Mouse (Mus musculus) ES-E14 (cell line): ENCODE data around the gene Tmem265. TPM values are rescaled to one million over a fixed set of nuclear protein-coding genes. Genes with fewer than 3 reads are reported as not detected.
A peak's percentile ranks its signal among the peaks of the same experiment; 100 is the strongest.

Experiments used
- DNase-seq: peaks from one replicate; pipeline ENCODE4 v3.0.0-alpha.2; 2013; ENCODE audit warnings: low read depth, low spot score
- H3K27ac ChIP-seq: 2 replicates; pipeline ENCODE4 v1.5.1; 2012; ENCODE audit warnings: low read depth, mild to moderate bottlenecking, low read length, moderate library complexity, mixed read lengths; ENCODE audit not compliant: poor library complexity, insufficient read depth, severe bottlenecking
- H3K36me3 ChIP-seq: 2 replicates; pipeline ENCODE4 v1.6.1; 2012; ENCODE audit warnings: mild to moderate bottlenecking, low read length, moderate library complexity, mixed read lengths; ENCODE audit not compliant: control insufficient read depth, poor library complexity, insufficient read depth, severe bottlenecking
- H3K4me1 ChIP-seq, 2 experiments: fragments of 150-350 bp in 1 of 2; sonication (generic) in 1 of 2; 2 replicates each; pipeline ENCODE4 v1.6.1; 2012; ENCODE audit warnings: low read length in 2 of 2, mild to moderate bottlenecking in 1 of 2, mixed read lengths in 1 of 2; ENCODE audit not compliant: control insufficient read depth in 2 of 2, insufficient read depth in 2 of 2, poor library complexity in 1 of 2
- H3K4me3 ChIP-seq, 2 experiments: fragments of 150-350 bp in 1 of 2; sonication (generic) in 1 of 2; 2 replicates each; pipeline ENCODE4 v1.5.1; 2012; ENCODE audit warnings: low read length in 2 of 2, low read depth in 1 of 2, mild to moderate bottlenecking in 1 of 2, mixed read lengths in 1 of 2; ENCODE audit not compliant: insufficient read depth in 1 of 2, poor library complexity in 1 of 2, severe bottlenecking in 1 of 2
- H3K9ac ChIP-seq: 2 replicates; pipeline ENCODE4 v1.6.1; 2012; ENCODE audit warnings: low read depth, mild to moderate bottlenecking, low read length, mixed read lengths; ENCODE audit not compliant: poor library complexity, insufficient read depth, severe bottlenecking
- H3K9me3 ChIP-seq: fragments of 150-350 bp; sonication (generic); 2 replicates; pipeline ENCODE4 v1.6.1; 2012; ENCODE audit warnings: low read depth, mild to moderate bottlenecking, low read length; ENCODE audit not compliant: control insufficient read depth, insufficient read depth
- CHD2 ChIP-seq: IDR thresholded peaks from 2 replicates; pipeline ENCODE4 v1.6.1; 2014; ENCODE audit warnings: mild to moderate bottlenecking, low read depth, low read length, inconsistent platforms
- HCFC1 ChIP-seq: IDR thresholded peaks from 2 replicates; pipeline ENCODE4 v1.6.1; 2012; ENCODE audit warnings: low read length, inconsistent platforms, borderline replicate concordance; ENCODE audit not compliant: insufficient read depth
- MAFK ChIP-seq: IDR thresholded peaks from 2 replicates; pipeline ENCODE4 v1.6.1; 2014; ENCODE audit warnings: mild to moderate bottlenecking, low read depth, low read length, inconsistent platforms; ENCODE audit not compliant: insufficient read depth
- ZC3H11A ChIP-seq: IDR thresholded peaks from 2 replicates; pipeline ENCODE4 v1.6.1; 2012; ENCODE audit warnings: low read depth, mild to moderate bottlenecking, inconsistent platforms, low read length, borderline replicate concordance
- ZNF384 ChIP-seq: IDR thresholded peaks from 2 replicates; pipeline ENCODE4 v1.6.1; 2012; ENCODE audit warnings: low read depth, low read length, inconsistent platforms
- in situ Hi-C, 2 experiments: fragments of 600-800 bp; cut with MboI; formaldehyde crosslinking; loops; one replicate each; pipeline ENCODE4 v1.15.1; 2025; ENCODE audit warnings: low sequenced_read_pairs in 2 of 2, inconsistent platforms in 1 of 2; ENCODE audit not compliant: unreplicated experiment in 2 of 2
- total RNA-seq: library from RNA; depleted of rRNA; stranded (reverse); fragments of 300-350 nt; gene quantifications from 2 replicates; pipeline ENCODE4 v1.2.3, GENCODE M21; 2012

Gene Tmem265
- total RNA-seq, 1 experiment: not detected

DNA sequence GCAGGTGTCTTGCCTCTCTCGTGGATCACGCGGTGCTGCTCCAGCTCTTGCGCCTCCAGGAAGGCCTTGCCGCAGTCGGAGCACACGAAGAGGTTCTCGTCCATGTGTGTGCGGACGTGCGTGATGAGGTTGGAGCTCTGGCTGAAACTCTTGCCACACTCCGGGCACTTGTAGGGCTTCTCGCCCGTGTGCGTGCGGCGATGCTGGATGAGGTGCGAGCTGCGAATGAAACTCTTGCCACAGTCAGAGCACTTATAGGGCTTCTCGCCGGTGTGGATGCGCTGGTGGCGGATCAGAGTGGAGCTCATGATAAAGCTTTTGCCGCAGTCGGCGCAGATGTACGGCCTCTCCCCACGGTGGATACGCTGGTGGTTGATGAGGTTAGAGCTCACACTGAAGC is 49.8 kb downstream of the Tmem265 start:
- peaks cover 30% of the 10 kb centered on the region for H3K36me3 ChIP-seq
- H3K4me3 ChIP-seq: no peak overlapping the region
- TF ChIP-seq ZNF384: no peak
- DNase-seq: no peak
- peaks cover 0 to 3% of the 10 kb centered on the region in 2 experiments; a peak in 1 of 4 replicates for H3K4me1 ChIP-seq
- in situ Hi-C loops: no loop called here
- H3K27ac ChIP-seq: peak overlapping the region; percentile 13; the same call in 1 of the 2 replicates
- H3K9ac ChIP-seq: no peak overlapping the region
- peaks cover 14% of the 10 kb centered on the region for H3K9me3 ChIP-seq

DNA sequence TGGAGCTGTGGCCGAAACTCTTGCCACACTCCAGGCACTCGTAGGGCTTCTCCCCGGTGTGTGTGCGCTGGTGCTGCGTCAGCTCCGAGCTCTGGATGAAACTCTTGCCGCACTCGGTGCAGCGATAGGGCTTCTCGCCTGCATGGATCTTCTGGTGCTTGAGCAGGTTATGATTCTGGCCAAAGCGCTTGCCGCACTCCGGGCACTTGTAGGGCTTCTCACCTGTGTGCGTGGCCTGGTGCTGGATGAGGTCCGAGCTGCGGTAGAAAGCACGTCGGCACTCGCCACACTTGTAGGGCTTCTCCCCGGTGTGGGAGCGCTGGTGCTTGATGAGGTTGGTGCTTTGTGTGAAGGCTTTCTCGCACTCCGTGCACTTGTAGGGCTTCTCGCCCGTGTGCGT is 50.4 kb downstream of the Tmem265 start:
- Histone ChIP-seq H3K4me1 (peaks cover 0 to 3% of the 10 kb centered on the region in 2 experiments; a peak in 1 of 4 replicates), H3K27ac (no peak overlapping the region), H3K36me3 (peaks cover 30% of the 10 kb centered on the region), H3K9ac (no peak overlapping the region), H3K9me3 (peaks cover 18% of the 10 kb centered on the region), H3K4me3 (no peak overlapping the region)
- TF ChIP-seq MAFK (no peak), ZC3H11A (no peak), CHD2 (no peak), ZNF384 (no peak), HCFC1 (no peak)
- in situ Hi-C loops: no loop called here
- no peak for DNase-seq

DNA sequence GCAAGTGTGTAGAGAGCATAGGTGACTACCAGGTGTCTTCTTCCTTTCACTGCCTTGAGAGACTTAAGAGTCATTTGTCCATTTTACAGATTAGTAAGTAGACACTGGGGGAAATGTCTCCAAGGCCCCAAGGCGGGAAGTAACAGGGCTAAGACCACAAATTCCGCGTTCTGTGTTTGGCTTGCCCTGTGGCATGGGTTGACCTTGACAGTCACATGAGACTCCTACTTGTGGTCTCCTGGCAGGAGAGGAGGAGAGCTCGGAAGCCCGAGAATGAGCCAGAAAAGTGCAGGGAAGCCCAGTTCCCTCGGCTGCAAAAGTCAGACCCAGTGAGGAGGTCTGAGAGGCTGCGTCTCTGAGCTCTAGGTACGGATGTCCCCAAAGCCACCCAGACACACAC is 52.3 kb downstream of the Tmem265 start:
- H3K9ac ChIP-seq: no peak overlapping the region
- H3K4me3 ChIP-seq: no peak overlapping the region
- peaks cover 23% of the 10 kb centered on the region for H3K9me3 ChIP-seq
- H3K36me3 ChIP-seq: peaks cover 30% of the 10 kb centered on the region
- TF ChIP-seq MAFK: no peak
- TF ChIP-seq ZNF384: no peak
- TF ChIP-seq HCFC1: no peak
- TF ChIP-seq ZC3H11A: no peak
- TF ChIP-seq CHD2: no peak
- H3K4me1 ChIP-seq: peaks cover 0 to 3% of the 10 kb centered on the region in 2 experiments; a peak in 1 of 4 replicates
- no peak for DNase-seq
- in situ Hi-C loops: no loop called here
- H3K27ac ChIP-seq: no peak overlapping the region

DNA sequence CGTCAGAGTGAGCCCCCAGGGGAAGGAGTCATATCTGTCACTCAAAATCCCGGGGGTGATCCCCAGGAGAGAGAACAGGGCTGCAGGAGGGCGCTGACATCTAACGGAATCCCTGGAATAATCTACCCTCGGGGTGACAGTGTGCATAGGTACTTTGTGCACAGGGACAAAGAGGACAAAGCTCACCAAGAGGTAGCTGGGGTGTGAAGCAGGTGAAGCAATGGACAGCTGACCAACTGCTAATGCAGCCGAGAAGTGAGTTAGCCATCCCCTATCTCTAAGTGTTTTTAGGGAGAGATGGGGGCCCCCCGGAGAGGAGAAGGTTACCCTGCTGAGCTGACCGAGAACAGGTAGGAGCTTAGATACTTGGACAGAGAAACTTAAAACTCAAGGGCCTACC is 52.9 kb downstream of the Tmem265 start:
- Histone ChIP-seq H3K9me3 (peaks cover 23% of the 10 kb centered on the region), H3K4me1 (peaks cover 0 to 3% of the 10 kb centered on the region in 2 experiments; a peak in 1 of 4 replicates), H3K4me3 (peak overlapping the region; percentile 56 to 80; a peak in 3 of 4 replicates), H3K27ac (no peak overlapping the region), H3K9ac (peak overlapping the region; percentile 85), H3K36me3 (peaks cover 30% of the 10 kb centered on the region)
- no peak for DNase-seq
- TF ChIP-seq CHD2 (no peak), ZNF384 (no peak), HCFC1 (no peak), MAFK (no peak), ZC3H11A (no peak)
- in situ Hi-C loops: no loop called here

- in situ Hi-C loops: no loop called here
Observed at GRCm38 (mm10) chr7:127614511-127614890, 53.3 kb downstream of the Tmem265 start.

More at GRCm38 (mm10) chr7:127614511-127614890, 53.3 kb downstream of the Tmem265 start:
- Histone ChIP-seq H3K4me3 (peak overlapping the region; percentile 56 to 80; a peak in 3 of 4 replicates), H3K36me3 (peaks cover 30% of the 10 kb centered on the region), H3K9ac (peak overlapping the region; percentile 85), H3K27ac (no peak overlapping the region; the same call in 1 of the 2 replicates), H3K4me1 (peaks cover 0 to 3% of the 10 kb centered on the region in 2 experiments; a peak in 1 of 4 replicates), H3K9me3 (peaks cover 22% of the 10 kb centered on the region)
- TF ChIP-seq HCFC1: no peak
- TF ChIP-seq ZC3H11A: no peak
- TF ChIP-seq CHD2: no peak
- TF ChIP-seq MAFK: no peak
- TF ChIP-seq ZNF384: no peak
- no peak for DNase-seq
